Mouse (Mus musculus): ENCODE measurements at regions not wholly inside any gene's neighbourhood (a gene's known extent, or its start where the extent isn't known, plus 50 kb on each side); places are given as distances from the start of the nearest gene placed in this dataset.

GRCm38 (mm10) chr15:27378601-27379094 lies 87.8 kb upstream of the Ank start:
- intact Hi-C loops (cut with DNase I), result no loop called here
- DNase-seq, result no peak

GRCm38 (mm10) chr15:27380436-27380945 lies 86.0 kb upstream of the Ank start:
- DNase-seq, result no peak
- intact Hi-C loops (cut with DNase I), result no loop called here

GRCm38 (mm10) chr15:27381565-27381964 lies 84.9 kb upstream of the Ank start:
- DNase-seq, result no peak
- intact Hi-C loops (cut with DNase I), result no loop called here

- intact Hi-C loops (cut with DNase I), result no loop called here
- DNase-seq, result no peak
Observed at GRCm38 (mm10) chr15:27390567-27390966, 75.9 kb upstream of the Ank start.

DNA sequence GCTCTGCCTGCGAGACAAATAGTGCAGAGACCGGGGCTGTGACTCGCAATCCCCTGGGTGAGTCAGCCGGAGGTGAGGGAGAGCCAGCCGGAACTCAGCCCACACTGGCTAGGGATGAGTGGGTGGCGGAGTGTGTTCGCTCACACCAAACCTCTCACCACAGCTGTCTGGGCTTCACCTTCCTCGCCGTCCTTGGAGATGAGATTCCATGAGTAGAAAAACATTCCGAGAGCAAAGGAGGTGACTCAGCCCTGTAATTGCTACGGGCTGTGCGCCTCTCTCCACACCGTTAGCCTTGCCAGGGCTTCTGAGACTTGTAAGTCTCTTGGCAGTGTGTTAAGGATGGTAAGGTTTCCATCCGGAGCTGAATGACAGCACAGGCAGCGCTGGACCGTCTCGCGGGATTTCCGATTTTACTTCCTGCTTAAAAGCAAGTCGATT lies 60.7 kb upstream of the Ank start:
- peak; percentile 21 to 35 for DNase-seq
- intact Hi-C loops (cut with DNase I), result no loop called here

GRCm38 (mm10) chr15:27409856-27410255 lies 56.6 kb upstream of the Ank start:
- no peak for DNase-seq
- intact Hi-C loops (cut with DNase I), result no loop called here

DNA sequence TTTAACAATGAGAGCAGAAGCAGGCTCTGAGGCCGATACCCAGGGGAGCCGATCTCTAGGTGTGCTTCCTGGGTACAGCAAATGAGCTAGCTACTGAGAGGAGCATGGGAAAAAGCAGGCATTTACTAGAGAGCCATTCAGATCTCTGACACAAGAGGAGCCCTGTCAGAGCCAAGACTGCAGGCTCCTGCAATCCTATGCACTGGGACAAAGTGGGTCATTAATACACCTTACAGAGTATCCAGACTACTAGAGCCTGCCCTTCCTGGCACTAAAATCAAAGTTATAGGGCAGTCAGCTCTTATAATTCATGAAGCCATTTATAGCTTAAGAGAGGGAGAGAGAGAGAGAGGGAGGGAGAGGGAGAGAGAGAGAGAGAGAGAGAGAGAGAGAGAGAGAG lies 54.2 kb upstream of the Ank start:
- DNase-seq, result no peak
- intact Hi-C loops (cut with DNase I), result no loop called here

GRCm38 (mm10) chr15:27412761-27413160 lies 53.7 kb upstream of the Ank start:
- intact Hi-C loops (cut with DNase I), result no loop called here
- DNase-seq, result peak; percentile 7 to 12

GRCm38 (mm10) chr15:27413486-27413885 lies 53.0 kb upstream of the Ank start:
- intact Hi-C loops (cut with DNase I), result no loop called here
- no peak for DNase-seq

DNA sequence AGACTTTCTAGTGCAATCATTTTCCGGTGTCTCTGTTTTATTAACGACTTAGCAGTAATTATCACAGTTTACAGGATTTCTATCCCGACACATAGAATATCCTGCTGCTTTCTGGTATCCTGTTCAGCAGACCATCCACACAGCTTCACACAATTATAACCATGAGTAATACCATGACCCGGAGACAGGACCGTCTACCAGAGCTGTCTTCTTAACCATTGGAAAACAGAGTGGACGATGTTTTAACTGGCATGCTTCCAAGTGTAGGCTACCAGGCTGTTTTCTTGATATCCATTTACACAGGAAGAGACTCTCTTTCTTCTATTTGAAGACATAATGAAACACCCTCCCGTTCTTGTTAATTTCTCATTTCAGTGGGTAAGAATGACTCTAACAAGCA lies 51.7 kb upstream of the Ank start:
- no peak for DNase-seq
- intact Hi-C loops (cut with DNase I), result no loop called here
